Mouse (Mus musculus) cortical plate, adult 2 months (tissue): ENCODE data around the gene Aanat. TPM values are rescaled to one million over a fixed set of nuclear protein-coding genes. Genes with fewer than 3 reads are reported as not detected.

Experiments used
- H3K27ac ChIP-seq: fragments of 200-500 bp; 2 replicates; pipeline ENCODE4 v1.5.1; 2012; ENCODE audit warnings: low read length, control low read depth, inconsistent platforms; ENCODE audit not compliant: insufficient read depth
- H3K4me1 ChIP-seq: fragments of 200-500 bp; 2 replicates; pipeline ENCODE4 v1.6.1; 2011; ENCODE audit warnings: low read length; ENCODE audit not compliant: control insufficient read depth, insufficient read depth
- H3K4me3 ChIP-seq: fragments of 200-500 bp; 2 replicates; pipeline ENCODE4 v1.5.1; 2011; ENCODE audit warnings: mild to moderate bottlenecking, low read length, control low read depth; ENCODE audit not compliant: insufficient read depth
- CTCF ChIP-seq: fragments of 200-500 bp; IDR thresholded peaks from 2 replicates; pipeline ENCODE4 v1.5.1; 2011; ENCODE audit warnings: mild to moderate bottlenecking, control low read depth, low read length; ENCODE audit not compliant: insufficient read depth; ENCODE audit errors: extremely low read depth
- POLR2A ChIP-seq: fragments of 200-500 bp; IDR thresholded peaks from 2 replicates; pipeline ENCODE4 v1.6.1; 2011; ENCODE audit warnings: mild to moderate bottlenecking, low read length, control low read depth; ENCODE audit not compliant: insufficient read depth; ENCODE audit errors: extremely low read depth
- polyA plus RNA-seq: library from polyadenylated mRNA; depleted of rRNA; stranded (reverse); fragments of >200 nt; gene quantifications from 2 replicates; pipeline ENCODE4 v1.2.3, GENCODE M21; 2012

Gene Aanat
- polyA plus RNA-seq, 1 experiment, result 2.3 TPM

- Histone ChIP-seq H3K4me3 (no peak overlapping the region), H3K27ac (peak overlapping the region; percentile 47), H3K4me1 (no peaks in the 10 kb centered on the region)
- no peak for TF ChIP-seq CTCF
- no peak for TF ChIP-seq POLR2A
Observed at GRCm38 (mm10) chr11:116616438-116617118, 30.3 kb downstream of the Aanat start.

GRCm38 (mm10) chr11:116617641-116618040, 31.4 kb downstream of the Aanat start:
- Histone ChIP-seq H3K4me1 (no peaks in the 10 kb centered on the region), H3K27ac (no peak overlapping the region), H3K4me3 (no peak overlapping the region)
- no peak for TF ChIP-seq POLR2A
- no peak for TF ChIP-seq CTCF

GRCm38 (mm10) chr11:116618666-116619065, 32.4 kb downstream of the Aanat start:
- Histone ChIP-seq H3K4me3 (no peak overlapping the region), H3K4me1 (no peaks in the 10 kb centered on the region), H3K27ac (no peak overlapping the region)
- TF ChIP-seq POLR2A (no peak), CTCF (no peak)

- no peak overlapping the region for H3K27ac ChIP-seq
- no peak overlapping the region for H3K4me3 ChIP-seq
- no peaks in the 10 kb centered on the region for H3K4me1 ChIP-seq
- TF ChIP-seq POLR2A (no peak), CTCF (no peak)
Observed at GRCm38 (mm10) chr11:116619156-116619555, 32.9 kb downstream of the Aanat start.

GRCm38 (mm10) chr11:116619561-116619960, 33.3 kb downstream of the Aanat start:
- H3K4me3 ChIP-seq, result no peak overlapping the region
- H3K27ac ChIP-seq, result no peak overlapping the region
- H3K4me1 ChIP-seq, result no peaks in the 10 kb centered on the region
- TF ChIP-seq POLR2A (no peak), CTCF (no peak)

- no peak overlapping the region for H3K4me3 ChIP-seq
- TF ChIP-seq CTCF (no peak), POLR2A (no peak)
- H3K27ac ChIP-seq, result no peak overlapping the region
- no peaks in the 10 kb centered on the region for H3K4me1 ChIP-seq
Observed at GRCm38 (mm10) chr11:116620073-116620472, 33.8 kb downstream of the Aanat start.

GRCm38 (mm10) chr11:116620559-116621253, 34.5 kb downstream of the Aanat start:
- TF ChIP-seq CTCF (no peak), POLR2A (no peak)
- Histone ChIP-seq H3K4me3 (no peak overlapping the region), H3K4me1 (no peaks in the 10 kb centered on the region), H3K27ac (no peak overlapping the region)

GRCm38 (mm10) chr11:116621258-116621704, 35.0 kb downstream of the Aanat start:
- H3K4me1 ChIP-seq, result no peaks in the 10 kb centered on the region
- no peak overlapping the region for H3K4me3 ChIP-seq
- no peak overlapping the region for H3K27ac ChIP-seq
- TF ChIP-seq POLR2A (no peak), CTCF (no peak)

- H3K4me3 ChIP-seq, result peak overlapping the region; percentile 30
- TF ChIP-seq POLR2A (no peak), CTCF (no peak)
- no peak overlapping the region for H3K27ac ChIP-seq
- H3K4me1 ChIP-seq, result no peaks in the 10 kb centered on the region
Observed at GRCm38 (mm10) chr11:116623281-116624124, 37.3 kb downstream of the Aanat start.
